Mouse (Mus musculus): Measurements from ENCODE around the gene Olfr273.
"Not testable (repeated sequence)": the region's sequence is repeated elsewhere in the genome, so short reads cannot be mapped to it uniquely, and the experiment has no call there.

Gene Olfr273

GRCm38 (mm10) chr4:52859136-52859535, at the start of gene Olfr273:
Gene Olfr273 (minus strand): TSS chr4:52859236.
- DNase-seq, result no peak

GRCm38 (mm10) chr4:52864156-52864555, 5.1 kb upstream of the Olfr273 start:
- DNase-seq, result no peak

- DNase-seq, result no peak
Measured at GRCm38 (mm10) chr4:52849672-52850071, 9.4 kb downstream of the Olfr273 start.

- no peak for DNase-seq
Measured at GRCm38 (mm10) chr4:52849039-52849635, 9.9 kb downstream of the Olfr273 start.

GRCm38 (mm10) chr4:52845411-52845810, 13.6 kb downstream of the Olfr273 start:
- not testable (repeated sequence) for DNase-seq

GRCm38 (mm10) chr4:52821375-52821774, 37.7 kb downstream of the Olfr273 start:
- DNase-seq, result no peak

- DNase-seq, result no peak
Measured at GRCm38 (mm10) chr4:52814304-52814703, 44.7 kb downstream of the Olfr273 start, which contains the start of gene Olfr275. Gene Olfr275 (plus strand): TSS chr4:52814604.

- DNase-seq, result peak; percentile 20
Measured at GRCm38 (mm10) chr4:52811871-52812270, 47.2 kb downstream of the Olfr273 start.

Data from embryo, embryonic 11 days (tissue).